Mouse (Mus musculus) heart, embryonic 10.5 days (tissue): Measurements from ENCODE around the gene Prkab2. TPM values are rescaled to one million over a fixed set of nuclear protein-coding genes. Genes with fewer than 3 reads are reported as not detected.

ENCODE experiments used
- DNase-seq: peaks from one replicate; pipeline ENCODE4 v3.0.0-alpha.2; 2017; ENCODE audit warnings: low spot score
- H3K27ac ChIP-seq: fragments of 300-500 bp; sonication (generic); 2 replicates; pipeline ENCODE4 v1.5.1; 2016; ENCODE audit warnings: mild to moderate bottlenecking
- H3K27me3 ChIP-seq: fragments of 300-500 bp; sonication (generic); 2 replicates; pipeline ENCODE4 v1.6.1; 2016; ENCODE audit warnings: mild to moderate bottlenecking; ENCODE audit not compliant: poor library complexity, insufficient read depth, severe bottlenecking
- H3K36me3 ChIP-seq: fragments of 300-500 bp; sonication (generic); 2 replicates; pipeline ENCODE4 v1.6.1; 2016; ENCODE audit warnings: mild to moderate bottlenecking, moderate library complexity
- H3K4me1 ChIP-seq: fragments of 300-500 bp; sonication (generic); 2 replicates; pipeline ENCODE4 v1.6.1; 2016; ENCODE audit warnings: mild to moderate bottlenecking
- H3K4me3 ChIP-seq: fragments of 300-500 bp; sonication (generic); 2 replicates; pipeline ENCODE4 v1.5.1; 2016; ENCODE audit warnings: mild to moderate bottlenecking, moderate library complexity
- H3K9me3 ChIP-seq: fragments of 300-500 bp; sonication (generic); 2 replicates; pipeline ENCODE4 v1.6.1; 2016; ENCODE audit warnings: mild to moderate bottlenecking, moderate library complexity
- WGBS: fragments of 180-500 bp; shearing (Covaris S2); methylation state at CpG from one replicate; pipeline ENCODE4 v1.1.7; 2016; 5-methylcytosine and 5-hydroxymethylcytosine counted together
- polyA plus RNA-seq: library from polyadenylated mRNA; unstranded; fragments of >200 nt; fragmentation: Nextera tagmentation; extraction: Ambion mirVana; gene quantifications from 2 replicates; pipeline ENCODE4 v1.2.1, GENCODE M21; 2016

Gene Prkab2
- polyA plus RNA-seq, 1 experiment from 2014 or later: 16.2 TPM

- no peak for DNase-seq
- 81% methylated on average over 4 of the region's 4 CpGs for WGBS
- H3K27ac ChIP-seq: no peak overlapping the region
- H3K9me3 ChIP-seq: no peaks in the 10 kb centered on the region
- no peak overlapping the region for H3K4me3 ChIP-seq
- no peaks in the 10 kb centered on the region for H3K36me3 ChIP-seq
- no peaks in the 10 kb centered on the region for H3K27me3 ChIP-seq
- H3K4me1 ChIP-seq: peaks cover 11% of the 10 kb centered on the region; the same call in 1 of the 2 replicates
These were observed 28.1 kb upstream of the Prkab2 start for GRCm38 (mm10) chr3:97629941-97630340.

- 89% methylated on average over 4 of the region's 4 CpGs for WGBS
- no peaks in the 10 kb centered on the region for H3K9me3 ChIP-seq
- H3K27me3 ChIP-seq: no peaks in the 10 kb centered on the region
- H3K36me3 ChIP-seq: no peaks in the 10 kb centered on the region
- no peak overlapping the region for H3K27ac ChIP-seq
- no peak for DNase-seq
- no peak overlapping the region for H3K4me3 ChIP-seq
- H3K4me1 ChIP-seq: peaks cover 11% of the 10 kb centered on the region; the same call in 1 of the 2 replicates
These were observed 27.2 kb upstream of the Prkab2 start for GRCm38 (mm10) chr3:97630746-97631145.

- Histone ChIP-seq H3K27me3 (no peaks in the 10 kb centered on the region), H3K4me3 (no peak overlapping the region), H3K27ac (no peak overlapping the region), H3K9me3 (no peaks in the 10 kb centered on the region), H3K4me1 (peaks cover 11% of the 10 kb centered on the region; the same call in 1 of the 2 replicates), H3K36me3 (no peaks in the 10 kb centered on the region)
- DNase-seq: no peak
- WGBS: 79% methylated on average over 8 of the region's 8 CpGs
These were observed 26.6 kb upstream of the Prkab2 start for GRCm38 (mm10) chr3:97631258-97631860.

- WGBS: 78% methylated on average over 4 of the region's 4 CpGs
- Histone ChIP-seq H3K4me1 (peaks cover 7% of the 10 kb centered on the region; the same call in 1 of the 2 replicates), H3K27ac (no peak overlapping the region), H3K9me3 (no peaks in the 10 kb centered on the region), H3K4me3 (no peak overlapping the region), H3K36me3 (no peaks in the 10 kb centered on the region), H3K27me3 (no peaks in the 10 kb centered on the region)
- DNase-seq: no peak
These were observed 24.5 kb upstream of the Prkab2 start for GRCm38 (mm10) chr3:97633456-97633855.

GRCm38 (mm10) chr3:97634288-97634761, 23.7 kb upstream of the Prkab2 start:
- no peaks in the 10 kb centered on the region for H3K9me3 ChIP-seq
- no peaks in the 10 kb centered on the region for H3K36me3 ChIP-seq
- no peak for DNase-seq
- no peak overlapping the region for H3K27ac ChIP-seq
- no peaks in the 10 kb centered on the region for H3K4me1 ChIP-seq
- WGBS: 82% methylated on average over 3 of the region's 3 CpGs
- H3K27me3 ChIP-seq: no peaks in the 10 kb centered on the region
- no peak overlapping the region for H3K4me3 ChIP-seq

GRCm38 (mm10) chr3:97641396-97641795, 16.6 kb upstream of the Prkab2 start:
- Histone ChIP-seq H3K27ac (no peak overlapping the region), H3K4me1 (no peaks in the 10 kb centered on the region), H3K27me3 (no peaks in the 10 kb centered on the region), H3K36me3 (no peaks in the 10 kb centered on the region), H3K9me3 (no peaks in the 10 kb centered on the region), H3K4me3 (no peak overlapping the region)
- DNase-seq: no peak
- WGBS: 93% methylated on average over 4 of the region's 4 CpGs

GRCm38 (mm10) chr3:97642001-97642400, 16.0 kb upstream of the Prkab2 start:
- Histone ChIP-seq H3K36me3 (no peaks in the 10 kb centered on the region), H3K4me1 (no peaks in the 10 kb centered on the region), H3K27ac (no peak overlapping the region), H3K9me3 (no peaks in the 10 kb centered on the region), H3K27me3 (no peaks in the 10 kb centered on the region), H3K4me3 (no peak overlapping the region)
- WGBS: 80% methylated on average over 9 of the region's 9 CpGs
- DNase-seq: no peak

GRCm38 (mm10) chr3:97648518-97648917, 9.5 kb upstream of the Prkab2 start:
- no peak overlapping the region for H3K4me3 ChIP-seq
- no peaks in the 10 kb centered on the region for H3K36me3 ChIP-seq
- 43% methylated on average over 1 of the region's 1 CpGs for WGBS

GRCm38 (mm10) chr3:97649022-97649421, 9.0 kb upstream of the Prkab2 start:
- H3K27ac ChIP-seq: no peak overlapping the region
- no peak for DNase-seq
- peaks cover 20% of the 10 kb centered on the region for H3K4me1 ChIP-seq
- H3K36me3 ChIP-seq: no peaks in the 10 kb centered on the region
- H3K27me3 ChIP-seq: no peaks in the 10 kb centered on the region
- WGBS: 78% methylated on average over 3 of the region's 3 CpGs
- no peaks in the 10 kb centered on the region for H3K9me3 ChIP-seq
- no peak overlapping the region for H3K4me3 ChIP-seq

More at GRCm38 (mm10) chr3:97648518-97648917, 9.5 kb upstream of the Prkab2 start:
- Histone ChIP-seq H3K27me3 (no peaks in the 10 kb centered on the region), H3K4me1 (peaks cover 20% of the 10 kb centered on the region), H3K9me3 (no peaks in the 10 kb centered on the region), H3K27ac (no peak overlapping the region)
- DNase-seq: no peak

- no peak overlapping the region for H3K4me3 ChIP-seq
- 80% methylated on average over 6 of the region's 6 CpGs for WGBS
- no peaks in the 10 kb centered on the region for H3K9me3 ChIP-seq
- DNase-seq: no peak
- H3K27me3 ChIP-seq: no peaks in the 10 kb centered on the region
- H3K36me3 ChIP-seq: no peaks in the 10 kb centered on the region
- peaks cover 20% of the 10 kb centered on the region for H3K4me1 ChIP-seq
- H3K27ac ChIP-seq: no peak overlapping the region
These were observed 8.5 kb upstream of the Prkab2 start for GRCm38 (mm10) chr3:97649469-97649868.

- peaks cover 31% of the 10 kb centered on the region for H3K4me1 ChIP-seq
- peak overlapping the region; percentile 39 for H3K4me3 ChIP-seq
- 39% methylated on average over 10 of the region's 10 CpGs for WGBS
- H3K27ac ChIP-seq: peak overlapping the region; percentile 87
- no peak for DNase-seq
- H3K9me3 ChIP-seq: no peaks in the 10 kb centered on the region
- no peaks in the 10 kb centered on the region for H3K36me3 ChIP-seq
- no peaks in the 10 kb centered on the region for H3K27me3 ChIP-seq
These were observed 6.4 kb upstream of the Prkab2 start for GRCm38 (mm10) chr3:97651604-97652003.

GRCm38 (mm10) chr3:97653781-97654180, 4.2 kb upstream of the Prkab2 start:
- H3K4me3 ChIP-seq: no peak overlapping the region
- no peak for DNase-seq
- no peaks in the 10 kb centered on the region for H3K27me3 ChIP-seq
- peaks cover 43% of the 10 kb centered on the region for H3K4me1 ChIP-seq
- H3K9me3 ChIP-seq: no peaks in the 10 kb centered on the region
- no peak overlapping the region for H3K27ac ChIP-seq
- no peaks in the 10 kb centered on the region for H3K36me3 ChIP-seq
- 82% methylated on average over 5 of the region's 5 CpGs for WGBS

- Histone ChIP-seq H3K4me3 (no peak overlapping the region), H3K27me3 (no peaks in the 10 kb centered on the region), H3K36me3 (no peaks in the 10 kb centered on the region), H3K4me1 (peaks cover 54% of the 10 kb centered on the region), H3K9me3 (no peaks in the 10 kb centered on the region), H3K27ac (no peak overlapping the region)
- 83% methylated on average over 8 of the region's 8 CpGs for WGBS
- DNase-seq: no peak
These were observed 3.1 kb upstream of the Prkab2 start for GRCm38 (mm10) chr3:97654901-97655300.
